Mouse (Mus musculus): ENCODE measurements around the gene Rpp14. TPM values are rescaled to one million over a fixed set of nuclear protein-coding genes. Genes with fewer than 3 reads are reported as not detected.
A peak's percentile ranks its signal among the peaks of the same experiment; 100 is the strongest.
"Not testable (repeated sequence)": the region's sequence is repeated elsewhere in the genome, so short reads cannot be mapped to it uniquely, and the experiment has no call there.

Gene Rpp14
- polyA plus RNA-seq, 1 experiment = 36.2 TPM

- no peak overlapping the region for H3K27ac ChIP-seq (ENCODE audit: insufficient read depth, low read length)
- no peaks in the 10 kb centered on the region for H3K27me3 ChIP-seq (ENCODE audit: control insufficient read depth, insufficient read depth, low read length)
- TF ChIP-seq CTCF (IDR thresholded peaks at IDR 0.05; ENCODE audit: borderline replicate concordance, insufficient read depth, low read depth, low read length) (no peak), POLR2A (IDR thresholded peaks at IDR 0.05; ENCODE audit: borderline replicate concordance, insufficient read depth, low read length) (no peak)
- no peak for DNase-seq
- H3K4me1 ChIP-seq (ENCODE audit: control insufficient read depth, insufficient read depth, low read length) = peaks cover 16% of the 10 kb centered on the region
- no peak overlapping the region for H3K4me3 ChIP-seq (replicated peaks; ENCODE audit: insufficient read depth, low read depth, low read length)
- WGBS = 90% methylated on average over 2 of the region's 2 CpGs
Observed at GRCm38 (mm10) chr14:8117371-8117770, 37.2 kb downstream of the Rpp14 start.

- DNase-seq = no peak
- H3K4me3 ChIP-seq (replicated peaks; ENCODE audit: insufficient read depth, low read depth, low read length) = no peak overlapping the region
- H3K27ac ChIP-seq (ENCODE audit: insufficient read depth, low read length) = no peak overlapping the region
- WGBS = 82% methylated on average over 5 of the region's 5 CpGs
- peaks cover 7% of the 10 kb centered on the region for H3K4me1 ChIP-seq (ENCODE audit: control insufficient read depth, insufficient read depth, low read length)
- H3K27me3 ChIP-seq (ENCODE audit: control insufficient read depth, insufficient read depth, low read length) = no peaks in the 10 kb centered on the region
- TF ChIP-seq CTCF (IDR thresholded peaks at IDR 0.05; ENCODE audit: borderline replicate concordance, insufficient read depth, low read depth, low read length) (no peak), POLR2A (IDR thresholded peaks at IDR 0.05; ENCODE audit: borderline replicate concordance, insufficient read depth, low read length) (no peak)
Observed at GRCm38 (mm10) chr14:8119454-8119853, 39.3 kb downstream of the Rpp14 start.

- WGBS = 84% methylated on average over 3 of the region's 3 CpGs
- no peak for DNase-seq
- peaks cover 7% of the 10 kb centered on the region for H3K4me1 ChIP-seq (ENCODE audit: control insufficient read depth, insufficient read depth, low read length)
- H3K27ac ChIP-seq (ENCODE audit: insufficient read depth, low read length) = no peak overlapping the region
- TF ChIP-seq POLR2A (IDR thresholded peaks at IDR 0.05; ENCODE audit: borderline replicate concordance, insufficient read depth, low read length) (no peak), CTCF (IDR thresholded peaks at IDR 0.05; ENCODE audit: borderline replicate concordance, insufficient read depth, low read depth, low read length) (no peak)
- no peak overlapping the region for H3K4me3 ChIP-seq (replicated peaks; ENCODE audit: insufficient read depth, low read depth, low read length)
- H3K27me3 ChIP-seq (ENCODE audit: control insufficient read depth, insufficient read depth, low read length) = no peaks in the 10 kb centered on the region
Observed at GRCm38 (mm10) chr14:8119904-8120303, 39.7 kb downstream of the Rpp14 start.

- peak; percentile 43 to 72 for DNase-seq
- TF ChIP-seq POLR2A (IDR thresholded peaks at IDR 0.05; ENCODE audit: borderline replicate concordance, insufficient read depth, low read length) (no peak), CTCF (IDR thresholded peaks at IDR 0.05; ENCODE audit: borderline replicate concordance, insufficient read depth, low read depth, low read length) (no peak)
- WGBS = 25% methylated on average over 7 of the region's 7 CpGs
- Histone ChIP-seq H3K4me1 (ENCODE audit: control insufficient read depth, insufficient read depth, low read length) (no peaks in the 10 kb centered on the region), H3K4me3 (replicated peaks; ENCODE audit: insufficient read depth, low read depth, low read length) (no peak overlapping the region), H3K27me3 (ENCODE audit: control insufficient read depth, insufficient read depth, low read length) (no peaks in the 10 kb centered on the region), H3K27ac (ENCODE audit: insufficient read depth, low read length) (no peak overlapping the region)
Observed at GRCm38 (mm10) chr14:8123141-8123540, 43.0 kb downstream of the Rpp14 start.

- not testable (repeated sequence) for H3K27me3 ChIP-seq (ENCODE audit: control insufficient read depth, insufficient read depth, low read length); H3K4me1 ChIP-seq (ENCODE audit: control insufficient read depth, insufficient read depth, low read length); H3K27ac ChIP-seq (ENCODE audit: insufficient read depth, low read length); DNase-seq; H3K4me3 ChIP-seq (replicated peaks; ENCODE audit: insufficient read depth, low read depth, low read length)
- 97% methylated on average over 10 of the region's 10 CpGs for WGBS
Observed at GRCm38 (mm10) chr14:8123611-8124010, 43.4 kb downstream of the Rpp14 start.

- Histone ChIP-seq H3K27ac (ENCODE audit: insufficient read depth, low read length) (no peak overlapping the region), H3K27me3 (ENCODE audit: control insufficient read depth, insufficient read depth, low read length) (no peaks in the 10 kb centered on the region), H3K4me3 (replicated peaks; ENCODE audit: insufficient read depth, low read depth, low read length) (no peak overlapping the region), H3K4me1 (ENCODE audit: control insufficient read depth, insufficient read depth, low read length) (no peaks in the 10 kb centered on the region)
- TF ChIP-seq POLR2A (IDR thresholded peaks at IDR 0.05; ENCODE audit: borderline replicate concordance, insufficient read depth, low read length) = no peak
- TF ChIP-seq CTCF (IDR thresholded peaks at IDR 0.05; ENCODE audit: borderline replicate concordance, insufficient read depth, low read depth, low read length) = no peak
- DNase-seq = no peak
- WGBS = 84% methylated on average over 7 of the region's 7 CpGs
Observed at GRCm38 (mm10) chr14:8124046-8124881, 44.1 kb downstream of the Rpp14 start.

- H3K4me1 ChIP-seq (ENCODE audit: control insufficient read depth, insufficient read depth, low read length) = peaks cover 12% of the 10 kb centered on the region
- no peak overlapping the region for H3K4me3 ChIP-seq (replicated peaks; ENCODE audit: insufficient read depth, low read depth, low read length)
- 78% methylated on average over 5 of the region's 5 CpGs for WGBS
- H3K27ac ChIP-seq (ENCODE audit: insufficient read depth, low read length) = no peak overlapping the region
- no peak for DNase-seq
- no peaks in the 10 kb centered on the region for H3K27me3 ChIP-seq (ENCODE audit: control insufficient read depth, insufficient read depth, low read length)
- TF ChIP-seq POLR2A (IDR thresholded peaks at IDR 0.05; ENCODE audit: borderline replicate concordance, insufficient read depth, low read length) = no peak
- TF ChIP-seq CTCF (IDR thresholded peaks at IDR 0.05; ENCODE audit: borderline replicate concordance, insufficient read depth, low read depth, low read length) = no peak
Observed at GRCm38 (mm10) chr14:8127971-8128370, 47.8 kb downstream of the Rpp14 start.

- TF ChIP-seq POLR2A (IDR thresholded peaks at IDR 0.05; ENCODE audit: borderline replicate concordance, insufficient read depth, low read length) (no peak), CTCF (IDR thresholded peaks at IDR 0.05; ENCODE audit: borderline replicate concordance, insufficient read depth, low read depth, low read length) (no peak)
- 80% methylated on average over 8 of the region's 8 CpGs for WGBS
- no peaks in the 10 kb centered on the region for H3K27me3 ChIP-seq (ENCODE audit: control insufficient read depth, insufficient read depth, low read length)
- peaks cover 26% of the 10 kb centered on the region for H3K4me1 ChIP-seq (ENCODE audit: control insufficient read depth, insufficient read depth, low read length)
- no peak overlapping the region for H3K4me3 ChIP-seq (replicated peaks; ENCODE audit: insufficient read depth, low read depth, low read length)
- no peak overlapping the region for H3K27ac ChIP-seq (ENCODE audit: insufficient read depth, low read length)
- DNase-seq = no peak
Observed at GRCm38 (mm10) chr14:8132789-8133188, 52.6 kb downstream of the Rpp14 start.

Data from cerebellum, adult 2 months (tissue).